Mouse (Mus musculus) spleen, postnatal 14 days (tissue): ENCODE results near the gene Rpl9.

ENCODE experiments used
- DNase-seq, 2 experiments: peaks; one replicate each; pipeline ENCODE4 v3.0.0; 2021 to 2022; ENCODE audit warnings: low spot score in 2 of 2

The Rpl9 gene

DNA sequence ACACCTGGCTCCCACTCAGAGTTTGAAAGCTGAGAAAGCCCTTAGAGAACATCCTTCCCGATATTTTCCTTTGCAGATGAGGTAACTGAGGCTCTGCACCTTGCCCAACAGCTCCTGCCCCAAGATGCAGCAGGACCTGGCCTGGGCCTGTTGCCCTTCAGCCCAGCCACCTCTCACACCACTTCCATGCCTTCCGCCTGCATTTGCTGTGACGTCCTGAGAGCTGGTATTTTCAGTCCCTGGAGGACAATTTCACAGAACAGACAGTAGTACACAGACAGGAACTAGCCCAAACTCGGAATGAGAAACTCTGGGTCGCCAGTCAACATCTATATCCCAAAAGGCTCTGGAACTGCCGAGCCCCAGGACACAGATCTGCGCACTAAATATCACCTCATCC, 16.5 kb downstream of the Rpl9 start:
- no peak for DNase-seq

DNA sequence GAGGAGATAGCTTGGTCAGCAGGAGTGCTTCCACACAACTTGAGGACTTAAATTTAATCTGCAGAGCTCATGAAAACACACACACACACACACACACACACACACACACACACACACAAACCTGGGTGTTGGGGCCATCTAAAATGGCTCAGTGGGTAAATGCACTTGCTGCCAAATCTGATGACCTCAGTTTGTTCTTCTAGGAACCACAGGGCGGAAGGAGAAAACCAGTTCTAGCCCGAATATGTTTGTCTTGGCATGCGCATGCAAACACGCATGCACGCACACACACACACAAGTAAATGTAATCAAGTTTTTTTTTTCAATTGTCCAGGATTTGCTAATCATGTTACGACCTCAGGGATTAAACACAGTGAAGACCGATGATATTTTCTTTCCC, 19.7 kb downstream of the Rpl9 start:
- no peak for DNase-seq

DNA sequence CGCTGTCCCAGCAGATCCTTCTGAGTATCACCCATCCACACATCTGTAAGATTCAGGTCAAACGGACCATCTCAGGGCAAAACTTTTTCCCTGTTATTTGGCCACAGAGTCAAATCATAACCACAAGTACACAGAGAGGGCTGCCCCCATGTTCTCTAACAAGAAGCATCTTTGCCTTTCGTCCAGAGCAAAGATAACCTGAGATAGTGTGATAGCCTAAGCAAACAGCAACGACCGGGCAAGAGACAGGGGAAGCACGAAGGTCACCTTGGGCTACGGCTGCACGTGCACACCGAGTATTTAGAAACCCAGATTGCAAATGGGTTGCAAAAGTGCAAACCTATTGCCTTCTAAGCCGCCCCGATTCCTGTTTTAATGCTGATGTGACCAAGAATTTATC, 23.4 kb downstream of the Rpl9 start:
- DNase-seq = no peak

DNA sequence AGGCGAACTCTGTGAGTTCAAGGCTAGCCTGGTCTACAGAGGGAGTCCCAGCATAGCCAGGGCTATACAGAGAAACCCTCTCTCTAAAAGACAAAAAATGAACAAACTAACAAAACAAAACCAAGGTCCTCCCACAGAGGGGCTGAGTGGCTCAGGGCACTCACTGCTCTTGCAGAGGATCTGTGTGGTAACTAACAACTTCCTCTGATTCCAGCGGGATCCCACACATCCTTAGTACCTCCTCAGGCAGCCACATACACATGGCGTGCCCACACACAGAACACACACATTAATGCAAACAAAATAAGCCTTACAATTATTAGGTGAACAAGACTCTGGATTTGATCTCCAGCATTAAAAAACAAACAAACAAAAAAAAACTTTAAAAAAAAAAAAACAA, 33.5 kb downstream of the Rpl9 start:
- no peak for DNase-seq

GRCm38 (mm10) chr5:65356851-65357250, 34.4 kb downstream of the Rpl9 start:
- DNase-seq = no peak

DNA sequence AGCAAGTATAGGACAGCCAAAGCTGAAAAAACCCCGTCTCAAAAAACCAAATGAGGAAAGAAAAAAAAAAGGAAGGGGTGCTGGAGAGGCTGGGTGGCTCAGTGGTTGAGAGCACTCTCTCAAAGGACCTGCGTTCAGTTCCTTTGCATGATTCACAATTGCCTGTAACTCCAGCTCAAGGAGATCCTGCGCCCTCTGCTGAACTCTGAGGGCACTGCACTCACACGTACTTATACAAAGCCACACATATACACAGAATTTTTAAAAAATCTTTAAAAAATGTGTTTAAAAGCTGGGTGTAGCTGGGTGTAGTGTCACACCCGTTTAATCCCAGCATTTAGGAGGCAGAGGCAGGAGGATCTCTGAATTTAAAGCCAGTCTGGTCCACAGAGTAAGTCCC, 36.3 kb downstream of the Rpl9 start:
- no peak for DNase-seq

GRCm38 (mm10) chr5:65354097-65354496, 37.1 kb downstream of the Rpl9 start:
- DNase-seq = no peak

- no peak for DNase-seq
Observed at GRCm38 (mm10) chr5:65350508-65350907, 40.7 kb downstream of the Rpl9 start.

- no peak for DNase-seq
Observed at GRCm38 (mm10) chr5:65348168-65348567, 43.1 kb downstream of the Rpl9 start, which contains the start of gene Klb. Klb (plus strand) TSS chr5:65348314.

DNA sequence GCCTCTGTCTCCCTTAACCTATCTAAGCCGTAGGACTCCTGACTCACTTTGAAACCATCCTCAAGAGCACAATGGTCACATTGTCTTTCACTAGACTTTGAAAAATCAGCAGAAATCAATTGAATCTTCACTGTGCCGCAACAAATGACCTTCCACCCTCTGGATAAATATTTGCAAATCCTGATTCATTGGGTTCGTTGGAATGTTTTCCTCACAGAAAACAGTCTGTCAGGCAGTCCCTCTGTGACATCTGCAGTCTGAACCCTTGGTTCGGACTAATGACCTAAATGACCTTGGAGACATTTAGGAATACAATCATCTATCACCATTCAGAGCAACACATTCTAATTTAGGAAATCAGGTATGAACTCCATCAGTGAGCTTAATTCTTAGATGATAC, 51.1 kb downstream of the Rpl9 start:
- no peak for DNase-seq

GRCm38 (mm10) chr5:65338394-65338793, 52.9 kb downstream of the Rpl9 start:
- no peak for DNase-seq
